Mouse (Mus musculus): ENCODE measurements at regions not wholly inside any gene's neighbourhood (a gene's known extent, or its start where the extent isn't known, plus 50 kb on each side); places are given as distances from the start of the nearest gene placed in this dataset. TPM values are rescaled to one million over a fixed set of nuclear protein-coding genes. Genes with fewer than 3 reads are reported as not detected.

Small RNAs in the stretch of these regions (microRNA-seq; reads per million reads assigned to microRNA genes)
- gene Gm24923 (not detected), gene Mir344-2 (not detected), gene Mir344f (22.6 reads per million, percentile 41 among the genes with 10 or more reads in this experiment), gene Mir344g (3.2 reads per million, percentile 21 among the genes with 10 or more reads in this experiment), gene Mir344i (0.44 reads per million)
